Mouse (Mus musculus): Measurements from ENCODE around the gene Mrpl46.

Gene Mrpl46

GRCm38 (mm10) chr7:78782639-78783581, at the start of gene Mrpl46, which contains the start of gene Mrps11:
Gene Mrpl46 (minus strand): TSS chr7:78783531.
Gene Mrps11 (plus strand): TSS chr7:78783119.
- in situ Hi-C loops (cut with MboI, MseI) = no loop called here

- in situ Hi-C loops (cut with MboI, MseI) = no loop called here
These were observed 44.5 kb upstream of the Mrpl46 start for GRCm38 (mm10) chr7:78827749-78828362.

- in situ Hi-C loops (cut with MboI, MseI) = no loop called here
These were observed 43.5 kb upstream of the Mrpl46 start for GRCm38 (mm10) chr7:78826682-78827385.

GRCm38 (mm10) chr7:78818336-78818735, 35.0 kb upstream of the Mrpl46 start:
- in situ Hi-C loops (cut with MboI, MseI) = loop anchor here in 1 of 2 experiments (10.0 kb wide), 1 partner anchor 266 kb away; no protein-coding TSS in a partner anchor

GRCm38 (mm10) chr7:78814766-78815165, 31.4 kb upstream of the Mrpl46 start:
- in situ Hi-C loops (cut with MboI, MseI) = loop anchor here in 1 of 2 experiments (10.0 kb wide), 1 partner anchor 270 kb away; no protein-coding TSS in a partner anchor

- in situ Hi-C loops (cut with MboI, MseI) = loop anchor here in 1 of 2 experiments (10.0 kb wide), 1 partner anchor 271 kb away; no protein-coding TSS in a partner anchor
These were observed 30.5 kb upstream of the Mrpl46 start for GRCm38 (mm10) chr7:78813791-78814190.

GRCm38 (mm10) chr7:78807192-78807591, 23.9 kb upstream of the Mrpl46 start:
- in situ Hi-C loops (cut with MboI, MseI) = no loop called here

- in situ Hi-C loops (cut with MboI, MseI) = no loop called here
These were observed 20.5 kb upstream of the Mrpl46 start for GRCm38 (mm10) chr7:78803841-78804240.

GRCm38 (mm10) chr7:78799730-78800496, 16.6 kb upstream of the Mrpl46 start:
- in situ Hi-C loops (cut with MboI, MseI) = no loop called here

GRCm38 (mm10) chr7:78797843-78798455, 14.6 kb upstream of the Mrpl46 start:
- in situ Hi-C loops (cut with MboI, MseI) = no loop called here

GRCm38 (mm10) chr7:78796624-78797023, 13.3 kb upstream of the Mrpl46 start:
- in situ Hi-C loops (cut with MboI, MseI) = no loop called here

GRCm38 (mm10) chr7:78794571-78795092, 11.3 kb upstream of the Mrpl46 start:
- in situ Hi-C loops (cut with MboI, MseI) = loop anchor here (5.0 kb wide), 3 partner anchors 48 to 283 kb away; no protein-coding TSS in a partner anchor

GRCm38 (mm10) chr7:78793895-78794570, 10.7 kb upstream of the Mrpl46 start:
- in situ Hi-C loops (cut with MboI, MseI) = loop anchor here (5.0 kb wide), 3 partner anchors 48 to 283 kb away; no protein-coding TSS in a partner anchor

- in situ Hi-C loops (cut with MboI, MseI) = loop anchor here (5.0 kb wide), 3 partner anchors 51 to 286 kb away; no protein-coding TSS in a partner anchor
These were observed 8.3 kb upstream of the Mrpl46 start for GRCm38 (mm10) chr7:78791359-78792222.

GRCm38 (mm10) chr7:78787793-78788380, 4.6 kb upstream of the Mrpl46 start:
- in situ Hi-C loops (cut with MboI, MseI) = no loop called here

GRCm38 (mm10) chr7:78785906-78786305, 2.6 kb upstream of the Mrpl46 start:
- in situ Hi-C loops (cut with MboI, MseI) = no loop called here

- in situ Hi-C loops (cut with MboI, MseI) = no loop called here
These were observed 4.6 kb downstream of the Mrpl46 start for GRCm38 (mm10) chr7:78778741-78779140.

GRCm38 (mm10) chr7:78770936-78771335, 12.4 kb downstream of the Mrpl46 start:
- in situ Hi-C loops (cut with MboI, MseI) = loop anchor here in 1 of 2 experiments (25.0 kb wide), 3 partner anchors 984 to 1459 kb away; no protein-coding TSS in a partner anchor

Measured in T-helper 17 cell (primary cell).